Mouse (Mus musculus): ENCODE results near the gene St6galnac3.

- TF ChIP-seq TCF12 (IDR thresholded peaks at IDR 0.05; ENCODE audit: low read depth, low read length): no peak
- no peak for TF ChIP-seq POLR2A (IDR thresholded peaks at IDR 0.05; ENCODE audit: low read depth, low read length)
- no peak for TF ChIP-seq CTCF (conservative IDR thresholded peaks at IDR 0.05 in 1 of 2, IDR thresholded peaks at IDR 0.05 in 1 of 2; ENCODE audit: low read depth in 2 of 2, low read length in 2 of 2)
- TF ChIP-seq RAD21 (IDR thresholded peaks at IDR 0.05; ENCODE audit: low read depth, low read length): no peak
- TF ChIP-seq MAFK (IDR thresholded peaks at IDR 0.05; ENCODE audit: insufficient replicate concordance, low read length): no peak
- TF ChIP-seq ZNF384 (IDR thresholded peaks at IDR 0.05; ENCODE audit: low read depth, low read length): no peak
- no peak for TF ChIP-seq JUN (IDR thresholded peaks at IDR 0.05; ENCODE audit: insufficient read depth, low read depth, low read length)
- no peak for TF ChIP-seq ELF1 (IDR thresholded peaks at IDR 0.05; ENCODE audit: low read depth, low read length)
- TF ChIP-seq MAX (IDR thresholded peaks at IDR 0.05; ENCODE audit: low read length): no peak
- no peak for TF ChIP-seq EP300 (IDR thresholded peaks at IDR 0.05; ENCODE audit: low read length)
- TF ChIP-seq RCOR1 (conservative IDR thresholded peaks at IDR 0.05; ENCODE audit: low read depth, low read length): no peak
These were observed 23.8 kb downstream of the St6galnac3 start for GRCm38 (mm10) chr3:153701172-153701571.

Measured in CH12.LX (cell line).